Mouse (Mus musculus) hindbrain, embryonic 12.5 days (tissue): ENCODE measurements around the gene Arid3a. TPM values are rescaled to one million over a fixed set of nuclear protein-coding genes. Genes with fewer than 3 reads are reported as not detected.
A peak's percentile ranks its signal among the peaks of the same experiment; 100 is the strongest.

Source experiments
- ATAC-seq: fragments of 200-750 bp; cut with Nextera tagmentation; 2 replicates; pipeline ENCODE4 v1.8.0; 2017; ENCODE audit warnings: moderate TSS enrichment; ENCODE audit not compliant: low FRiP score
- H3K27ac ChIP-seq: fragments of 300-500 bp; sonication (generic); 2 replicates; pipeline ENCODE4 v1.5.1; 2016; ENCODE audit warnings: mild to moderate bottlenecking
- H3K27me3 ChIP-seq: fragments of 300-500 bp; sonication (generic); 2 replicates; pipeline ENCODE4 v1.6.1; 2016; ENCODE audit warnings: mild to moderate bottlenecking
- H3K36me3 ChIP-seq: fragments of 300-500 bp; sonication (generic); 2 replicates; pipeline ENCODE4 v1.6.1; 2016; ENCODE audit warnings: mild to moderate bottlenecking
- H3K4me1 ChIP-seq: fragments of 300-500 bp; sonication (generic); 2 replicates; pipeline ENCODE4 v1.6.1; 2016
- H3K4me2 ChIP-seq: fragments of 300-500 bp; sonication (generic); replicated peaks from 2 replicates; pipeline ENCODE4 v1.6.1; 2016; ENCODE audit warnings: mild to moderate bottlenecking
- H3K4me3 ChIP-seq: fragments of 300-500 bp; sonication (generic); 2 replicates; pipeline ENCODE4 v1.5.1; 2016; ENCODE audit warnings: mild to moderate bottlenecking
- H3K9ac ChIP-seq: fragments of 300-500 bp; sonication (generic); 2 replicates; pipeline ENCODE4 v1.6.1; 2016; ENCODE audit warnings: mild to moderate bottlenecking, moderate library complexity
- H3K9me3 ChIP-seq: fragments of 300-500 bp; sonication (generic); replicated peaks from 2 replicates; pipeline ENCODE4 v1.6.1; 2016; ENCODE audit warnings: mild to moderate bottlenecking
- WGBS: fragments of 180-500 bp; shearing (Covaris S2); methylation state at CpG from one replicate; pipeline ENCODE4 v1.1.7; 2016; 5-methylcytosine and 5-hydroxymethylcytosine counted together
- polyA plus RNA-seq: library from polyadenylated mRNA; unstranded; fragments of >200 nt; fragmentation: Nextera tagmentation; extraction: Ambion mirVana; gene quantifications from 2 replicates; pipeline ENCODE4 v1.2.1, GENCODE M21; 2016

Gene Arid3a
- polyA plus RNA-seq, 1 experiment from 2014 or later: 5.3 TPM

DNA sequence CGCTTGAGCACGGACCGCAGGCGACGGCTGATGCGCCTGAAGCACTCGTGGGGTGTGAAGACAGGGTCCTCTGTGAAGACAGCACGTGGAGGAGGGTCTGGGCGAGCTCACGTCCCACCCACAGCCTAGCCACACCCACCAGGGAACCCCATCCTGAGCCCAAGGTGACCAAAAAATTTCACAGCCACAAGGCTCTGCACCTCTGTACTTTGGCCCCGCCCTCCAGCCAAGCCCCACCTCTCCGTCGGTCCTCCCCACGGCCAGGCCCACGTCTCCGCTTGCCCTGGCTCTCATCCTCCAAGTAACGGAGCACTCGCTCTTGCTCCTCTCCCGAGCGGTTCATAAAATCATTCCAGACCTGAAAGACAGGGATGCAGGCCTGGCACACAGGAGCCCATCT lies 14.4 kb upstream of the Arid3a start:
- H3K4me3 ChIP-seq: no peak overlapping the region
- no peak overlapping the region for H3K9ac ChIP-seq
- H3K27ac ChIP-seq: no peak overlapping the region
- H3K27me3 ChIP-seq: peaks cover 4% of the 10 kb centered on the region
- H3K4me2 ChIP-seq: no peak overlapping the region
- WGBS: 69% methylated on average over 20 of the region's 20 CpGs
- peaks cover 27% of the 10 kb centered on the region for H3K36me3 ChIP-seq
- H3K9me3 ChIP-seq: no peaks in the 10 kb centered on the region
- no peak for ATAC-seq
- H3K4me1 ChIP-seq: peaks cover 37% of the 10 kb centered on the region

DNA sequence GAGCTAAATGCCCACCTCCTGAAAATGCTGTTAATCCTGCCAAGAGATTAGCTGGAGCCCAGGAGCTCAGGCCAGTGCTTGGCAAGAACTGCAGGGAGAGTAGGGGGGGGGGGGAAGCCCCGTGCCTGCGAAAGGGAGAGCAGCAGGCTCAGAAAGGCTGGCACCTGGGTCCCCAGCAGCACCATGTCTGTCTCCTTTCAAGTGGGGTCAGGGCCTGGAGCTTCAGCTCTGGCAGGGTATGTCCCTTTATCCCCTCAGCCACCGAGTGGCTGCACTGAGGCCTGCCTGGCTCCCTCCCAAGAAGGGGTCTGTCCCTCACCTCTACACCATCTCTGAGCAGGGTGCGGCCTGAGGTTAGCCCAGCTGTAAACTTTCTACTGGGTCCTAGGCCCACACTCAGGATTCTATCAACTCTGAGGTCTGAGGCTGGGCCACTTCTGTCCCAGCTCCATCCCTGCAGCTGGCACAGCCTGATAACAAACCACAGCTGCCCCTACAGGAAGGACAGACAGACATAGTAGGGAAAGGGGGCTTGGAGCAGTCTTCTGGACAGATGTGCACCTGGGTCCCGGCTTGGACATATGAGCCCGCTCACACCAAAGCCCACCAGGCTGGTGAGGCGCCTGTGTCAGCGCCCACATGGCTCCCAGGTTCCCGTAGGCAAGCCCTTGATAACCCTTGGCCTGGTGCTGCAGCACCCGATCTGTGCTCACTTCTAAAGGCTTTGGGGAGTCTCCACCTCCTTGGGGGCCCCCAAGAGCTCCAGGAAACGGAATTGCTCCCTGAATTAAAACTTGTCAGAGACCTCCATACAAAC lies 12.5 kb upstream of the Arid3a start:
- H3K36me3 ChIP-seq: peaks cover 27% of the 10 kb centered on the region

DNA sequence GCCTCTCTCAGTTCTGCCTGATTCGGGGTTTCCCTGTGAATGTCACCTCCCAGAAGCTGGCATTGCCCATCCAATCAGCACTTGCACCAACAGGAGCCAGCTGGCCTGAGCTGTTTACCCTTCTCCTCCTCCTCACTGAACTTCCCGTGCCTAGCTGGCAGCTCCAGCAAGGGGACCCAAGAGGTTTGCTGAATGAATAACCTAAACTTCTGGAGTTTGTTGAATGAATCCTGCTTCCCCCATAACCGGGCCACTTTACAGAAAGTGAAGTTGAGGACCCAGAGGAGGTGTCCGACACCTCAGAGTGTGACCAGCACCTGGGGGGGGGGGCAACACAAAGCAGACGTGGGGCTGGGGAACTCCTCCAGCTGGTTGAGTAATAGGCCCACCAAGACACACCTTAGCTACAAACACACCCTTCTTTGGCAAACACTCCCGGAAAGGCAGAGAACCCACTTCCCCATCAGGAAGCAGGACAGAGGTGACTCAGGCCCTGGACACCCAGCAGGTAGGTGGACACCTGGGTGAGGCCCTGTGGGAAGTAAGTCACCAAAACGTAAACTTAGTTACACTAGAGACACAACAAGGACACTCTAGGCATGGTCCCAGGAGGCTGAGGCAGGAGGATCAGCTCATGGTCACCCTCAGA lies 11.8 kb upstream of the Arid3a start:
- H3K36me3 ChIP-seq: peaks cover 27% of the 10 kb centered on the region
- H3K9ac ChIP-seq: peak overlapping the region; percentile 45; the same call in 1 of the 2 replicates
- no peak overlapping the region for H3K4me3 ChIP-seq
- H3K9me3 ChIP-seq: no peaks in the 10 kb centered on the region; the same call in 1 of the 2 replicates
- no peak overlapping the region for H3K27ac ChIP-seq
- peak overlapping the region; percentile 98 for H3K4me2 ChIP-seq
- ATAC-seq: no peak
- peaks cover 30% of the 10 kb centered on the region for H3K27me3 ChIP-seq
- H3K4me1 ChIP-seq: peaks cover 47% of the 10 kb centered on the region
- WGBS: 82% methylated on average over 7 of the region's 7 CpGs

More for the DNA sequence above, 12.5 kb upstream of the Arid3a start:
- ATAC-seq: no peak
- Histone ChIP-seq H3K9me3 (no peaks in the 10 kb centered on the region; the same call in 1 of the 2 replicates), H3K4me2 (peak overlapping the region; percentile 98; the same call in 1 of the 2 replicates), H3K27ac (no peak overlapping the region), H3K4me3 (no peak overlapping the region), H3K4me1 (peaks cover 43% of the 10 kb centered on the region), H3K27me3 (peaks cover 23% of the 10 kb centered on the region), H3K9ac (peak overlapping the region; percentile 45; the same call in 1 of the 2 replicates)
- WGBS: 69% methylated on average over 11 of the region's 11 CpGs

DNA sequence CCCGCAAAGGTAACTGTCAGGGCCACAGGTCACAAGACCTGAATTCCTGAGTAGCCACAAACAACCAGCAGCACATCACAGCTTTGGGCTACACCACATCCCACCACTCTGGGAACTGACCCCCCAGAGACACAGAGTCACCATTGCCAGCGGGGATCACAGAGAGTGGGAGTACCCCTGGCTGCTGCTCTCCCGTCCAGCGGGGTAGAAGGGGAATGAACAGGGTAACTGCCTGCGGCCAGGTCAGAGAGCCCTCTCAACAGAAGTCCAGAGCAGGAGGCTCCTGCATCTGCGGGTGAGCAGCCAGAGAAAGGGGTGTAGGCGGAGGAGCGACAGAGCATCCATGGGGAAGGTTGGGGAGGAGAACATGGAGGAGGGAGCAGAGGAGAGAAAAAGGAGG lies 10.8 kb upstream of the Arid3a start:
- H3K36me3 ChIP-seq: peaks cover 19% of the 10 kb centered on the region
- H3K27me3 ChIP-seq: peaks cover 40% of the 10 kb centered on the region
- peak overlapping the region; percentile 79; the same call in 1 of the 2 replicates for H3K27ac ChIP-seq
- H3K4me2 ChIP-seq: peak overlapping the region; percentile 98
- peak overlapping the region; percentile 75 for H3K4me3 ChIP-seq
- no peaks in the 10 kb centered on the region; the same call in 1 of the 2 replicates for H3K9me3 ChIP-seq
- H3K4me1 ChIP-seq: peaks cover 57% of the 10 kb centered on the region
- no peak for ATAC-seq
- WGBS: 14% methylated on average over 7 of the region's 8 CpGs
- peak overlapping the region; percentile 97 for H3K9ac ChIP-seq

DNA sequence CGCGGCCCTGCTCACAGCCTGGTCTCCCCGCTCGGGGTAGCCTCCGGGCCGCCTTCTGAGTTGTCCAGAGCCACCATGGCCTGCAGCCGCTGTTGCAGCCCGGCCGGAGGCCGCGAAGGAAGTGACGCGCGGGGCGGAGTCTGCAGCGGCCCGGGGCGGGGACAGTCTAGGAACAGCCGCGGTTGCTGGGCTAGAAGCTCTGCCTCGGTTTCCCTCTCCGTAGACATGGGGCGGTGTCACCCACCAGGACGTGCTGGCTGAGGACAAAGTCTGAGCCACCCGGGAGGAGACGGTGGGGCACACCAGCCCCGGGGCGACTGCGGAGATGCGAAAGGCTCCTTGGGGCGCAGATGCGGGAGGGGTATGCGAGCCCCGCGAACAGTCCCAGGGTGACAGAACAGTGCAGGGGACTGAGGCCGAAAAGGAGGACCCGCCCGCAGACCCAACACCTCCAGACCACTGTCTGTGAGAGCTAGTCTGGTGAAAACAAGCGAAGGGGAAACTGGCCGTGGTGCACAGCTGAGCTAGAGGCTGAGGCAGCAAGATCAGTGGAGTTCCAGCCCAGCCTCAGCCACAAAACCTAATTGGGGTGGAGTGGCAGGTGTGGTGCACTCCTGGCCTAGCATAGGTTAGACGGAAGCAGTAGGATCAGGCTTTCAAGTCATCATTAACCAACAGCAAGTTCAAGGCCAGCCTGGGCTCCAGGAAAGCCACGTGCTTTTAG lies 9.9 kb upstream of the Arid3a start, which contains the start of gene Kiss1r:
TSS of gene Kiss1r (plus strand) at position 164 of the 724 bp plus-strand sequence.
- peak within 1 kb of the TSS; percentile 97 for H3K9ac ChIP-seq
- peak within 1 kb of the TSS; percentile 79 for H3K27ac ChIP-seq
- H3K9me3 ChIP-seq: no peaks in the 10 kb centered on the region; the same call in 1 of the 2 replicates
- ATAC-seq: peak; percentile 83
- peaks cover 64% of the 10 kb centered on the region for H3K4me1 ChIP-seq
- H3K27me3 ChIP-seq: peaks cover 49% of the 10 kb centered on the region
- peak within 1 kb of the TSS; percentile 98 for H3K4me2 ChIP-seq
- 2% methylated on average over 42 of the region's 42 CpGs for WGBS
- H3K4me3 ChIP-seq: peak within 1 kb of the TSS; percentile 75
- H3K36me3 ChIP-seq: peaks cover 12% of the 10 kb centered on the region

DNA sequence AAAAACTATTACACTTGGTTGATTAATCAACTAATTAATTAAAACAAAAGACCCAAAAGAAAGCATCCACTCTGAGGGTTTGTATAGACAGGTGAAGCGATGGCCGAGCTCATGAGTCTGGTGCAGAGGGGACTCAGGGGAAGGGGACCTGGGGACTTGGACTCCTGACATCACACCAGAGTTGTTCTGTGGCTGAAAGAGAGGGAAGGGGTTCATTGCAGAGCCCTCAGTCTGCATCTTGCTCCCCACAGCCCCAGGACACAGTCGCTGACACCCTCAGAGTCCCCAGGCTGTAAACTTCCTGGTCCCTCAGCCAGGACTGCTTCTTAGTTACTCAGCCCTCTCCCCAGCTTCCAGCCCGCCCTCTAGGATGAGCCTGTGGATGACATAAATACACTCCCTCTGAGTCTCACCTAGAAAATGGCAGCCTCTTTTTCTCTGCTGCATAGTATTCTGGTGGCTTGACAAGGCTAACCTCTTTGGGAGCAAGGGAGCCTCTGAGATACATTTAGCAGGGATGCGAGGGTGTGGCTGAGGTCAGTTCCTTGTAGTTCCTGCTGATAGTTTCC lies 9.2 kb upstream of the Arid3a start:
- ATAC-seq: no peak
- no peak overlapping the region for H3K27ac ChIP-seq
- H3K36me3 ChIP-seq: peaks cover 5% of the 10 kb centered on the region; the same call in 1 of the 2 replicates
- H3K9me3 ChIP-seq: no peaks in the 10 kb centered on the region; the same call in 1 of the 2 replicates
- H3K4me1 ChIP-seq: peaks cover 64% of the 10 kb centered on the region
- 69% methylated on average over 5 of the region's 5 CpGs for WGBS
- peak overlapping the region; percentile 97; the same call in 1 of the 2 replicates for H3K9ac ChIP-seq
- H3K4me3 ChIP-seq: peak overlapping the region; percentile 75
- H3K4me2 ChIP-seq: peak overlapping the region; percentile 98
- peaks cover 56% of the 10 kb centered on the region for H3K27me3 ChIP-seq

DNA sequence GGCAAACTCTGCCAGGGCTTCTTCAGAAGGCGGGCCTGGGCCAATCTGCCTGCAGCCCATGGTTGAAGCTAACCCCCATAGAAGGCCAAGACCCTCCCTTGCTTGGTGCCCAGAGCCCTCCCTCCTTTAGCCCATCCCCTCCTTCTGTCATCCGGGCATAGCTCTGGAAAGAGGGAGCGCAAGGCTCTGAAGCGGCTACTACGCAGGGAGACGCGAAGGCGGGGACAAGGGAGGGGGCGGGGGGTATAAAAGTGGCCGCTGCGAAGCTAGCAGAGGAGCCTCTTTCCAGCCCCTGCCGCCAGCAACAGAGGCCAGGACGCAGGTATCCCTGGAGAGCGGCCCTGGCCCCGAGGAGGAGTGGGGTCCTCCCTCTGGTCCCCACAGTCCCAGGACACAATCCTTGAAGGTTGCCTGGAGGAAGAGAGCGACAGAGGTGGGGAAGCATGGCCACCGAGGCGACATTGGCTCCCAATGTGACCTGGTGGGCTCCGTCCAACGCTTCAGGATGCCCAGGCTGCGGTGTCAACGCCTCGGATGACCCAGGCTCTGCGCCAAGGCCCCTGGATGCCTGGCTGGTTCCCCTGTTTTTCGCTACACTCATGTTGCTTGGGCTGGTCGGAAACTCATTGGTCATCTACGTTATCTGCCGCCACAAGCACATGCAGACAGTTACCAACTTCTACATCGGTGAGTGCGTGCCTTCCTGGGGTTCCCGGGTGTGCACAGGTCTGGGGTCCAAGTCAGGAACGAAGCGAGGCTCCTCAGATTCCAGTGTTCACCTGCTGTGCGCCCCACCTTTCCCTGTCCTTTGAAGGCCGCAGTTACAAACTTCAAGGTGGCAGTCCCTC lies 8.4 kb upstream of the Arid3a start:
- WGBS: 5% methylated on average over 34 of the region's 35 CpGs
- Histone ChIP-seq H3K27me3 (peaks cover 64% of the 10 kb centered on the region), H3K4me2 (peak overlapping the region; percentile 16; the same call in 1 of the 2 replicates), H3K9me3 (no peaks in the 10 kb centered on the region; the same call in 1 of the 2 replicates), H3K4me3 (peak overlapping the region; percentile 7; the same call in 1 of the 2 replicates), H3K36me3 (no peaks in the 10 kb centered on the region), H3K4me1 (peaks cover 64% of the 10 kb centered on the region), H3K27ac (no peak overlapping the region), H3K9ac (0 out of 2 replicates have a peak overlapping the region, but pooled peaks have one; percentile 18)
- ATAC-seq: no peak

DNA sequence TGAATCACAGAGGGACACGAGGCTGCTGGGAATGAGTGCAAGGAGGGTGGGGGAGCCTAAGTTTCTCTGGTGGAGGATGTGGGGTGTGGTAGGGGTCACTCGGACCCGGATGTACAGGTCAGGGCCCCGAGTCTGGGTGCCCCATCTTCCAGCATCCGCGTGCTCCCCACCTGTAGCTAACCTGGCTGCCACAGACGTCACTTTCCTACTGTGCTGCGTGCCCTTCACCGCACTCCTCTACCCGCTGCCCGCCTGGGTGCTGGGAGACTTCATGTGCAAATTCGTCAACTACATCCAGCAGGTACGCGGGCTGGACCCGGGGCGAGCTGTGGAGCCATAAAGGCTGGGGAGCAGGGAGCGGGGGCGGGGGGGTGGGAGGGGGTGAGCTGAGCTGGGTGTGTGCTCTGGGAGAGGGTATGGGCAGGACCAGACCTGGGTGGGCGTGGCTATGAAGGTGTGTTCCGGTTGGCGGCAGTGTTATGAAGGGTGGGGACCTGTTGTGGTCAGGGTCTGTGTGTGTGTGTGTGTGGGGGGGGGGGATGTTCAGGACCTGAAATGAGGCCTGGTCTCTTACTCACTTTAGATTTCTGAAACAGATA lies 7.5 kb upstream of the Arid3a start:
- H3K27ac ChIP-seq: no peak overlapping the region
- no peaks in the 10 kb centered on the region; the same call in 1 of the 2 replicates for H3K9me3 ChIP-seq
- whole genome bisulfite sequencing: 5% methylated on average over 21 of the region's 21 CpGs
- peaks cover 60% of the 10 kb centered on the region for H3K4me1 ChIP-seq
- H3K9ac ChIP-seq: peak overlapping the region; percentile 35; the same call in 1 of the 2 replicates
- H3K4me3 ChIP-seq: 0 out of 2 replicates have a peak overlapping the region, but pooled peaks have one; percentile 2
- no peaks in the 10 kb centered on the region for H3K36me3 ChIP-seq
- ATAC-seq: no peak
- H3K4me2 ChIP-seq: 0 out of 2 replicates have a peak overlapping the region, but pooled peaks have one; percentile 15
- H3K27me3 ChIP-seq: peaks cover 72% of the 10 kb centered on the region

DNA sequence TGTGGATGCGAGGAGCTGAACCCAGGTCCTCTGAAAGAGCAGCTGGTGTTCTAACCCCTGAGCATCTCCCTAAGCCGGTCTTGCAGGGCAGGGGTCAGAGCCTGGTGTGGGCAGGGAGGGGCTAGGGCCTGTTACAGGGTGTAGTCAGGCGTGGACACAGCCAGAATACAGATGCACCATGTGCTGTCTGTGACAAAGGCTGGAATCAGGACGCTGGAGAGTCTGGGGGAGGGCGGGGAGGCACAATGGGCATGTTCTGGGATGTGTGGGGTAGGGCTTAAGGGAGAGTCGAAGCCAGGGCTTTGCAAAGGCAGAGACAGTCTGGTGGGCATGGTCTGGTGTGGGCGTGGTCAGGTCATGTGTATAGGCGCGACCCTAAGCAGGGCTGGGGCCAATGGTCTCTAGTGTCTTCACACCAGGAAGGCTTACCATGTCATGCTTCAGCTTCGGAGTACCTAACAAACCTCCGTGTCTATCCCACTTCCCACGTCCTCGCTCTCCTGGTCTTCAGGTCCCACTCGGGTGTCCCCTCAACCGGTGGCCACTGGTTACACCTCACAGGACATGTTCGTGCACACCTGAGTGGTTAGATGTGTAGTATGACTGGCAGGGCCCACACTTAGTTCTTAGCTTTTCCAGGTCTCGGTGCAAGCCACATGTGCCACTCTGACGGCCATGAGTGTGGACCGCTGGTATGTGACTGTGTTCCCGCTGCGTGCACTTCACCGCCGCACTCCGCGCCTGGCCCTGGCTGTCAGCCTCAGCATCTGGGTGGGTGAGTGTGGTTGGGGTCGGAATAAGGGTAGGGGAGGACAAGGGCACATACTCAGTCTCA lies 6.6 kb upstream of the Arid3a start:
- H3K9ac ChIP-seq: peak overlapping the region; percentile 5; the same call in 1 of the 2 replicates
- H3K27me3 ChIP-seq: peaks cover 72% of the 10 kb centered on the region
- peak overlapping the region; percentile 28 for H3K4me3 ChIP-seq
- no peaks in the 10 kb centered on the region; the same call in 1 of the 2 replicates for H3K9me3 ChIP-seq
- no peak overlapping the region for H3K27ac ChIP-seq
- no peaks in the 10 kb centered on the region for H3K36me3 ChIP-seq
- WGBS: 13% methylated on average over 26 of the region's 26 CpGs
- H3K4me2 ChIP-seq: peak overlapping the region; percentile 46
- H3K4me1 ChIP-seq: peaks cover 51% of the 10 kb centered on the region
- no peak for ATAC-seq
